Mouse (Mus musculus): Measurements from ENCODE around the gene Spg7. TPM values are rescaled to one million over a fixed set of nuclear protein-coding genes. Genes with fewer than 3 reads are reported as not detected.

The Spg7 gene
- polyA plus RNA-seq, 1 experiment from 2014 or later, result 77.3 TPM

DNA sequence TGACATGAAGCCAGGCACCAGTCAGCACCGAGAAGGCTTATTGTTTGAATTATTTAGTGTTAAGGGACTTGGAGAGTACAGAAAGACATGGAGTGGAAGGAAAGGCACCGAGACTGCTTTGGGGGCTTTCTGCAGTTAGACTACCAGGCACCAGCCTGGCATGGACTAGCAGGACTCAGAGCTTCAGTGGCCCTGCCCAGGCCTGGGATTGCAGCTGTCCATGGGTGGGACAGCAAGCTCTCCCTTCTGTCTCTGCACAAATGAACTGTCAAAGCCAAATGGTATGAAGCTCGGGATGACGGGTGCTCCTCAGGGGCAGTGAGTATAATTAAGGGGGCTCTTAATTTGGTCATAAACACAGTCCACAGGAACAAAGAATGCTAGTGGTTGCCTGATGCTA lies 1.3 kb downstream of the Spg7 start:
- Histone ChIP-seq H3K4me1 (replicated peaks) (peaks cover 26% of the 10 kb centered on the region), H3K9me3 (replicated peaks) (no peaks in the 10 kb centered on the region), H3K27ac (ENCODE audit: poor library complexity, severe bottlenecking) (peak overlapping the region; percentile 88; the same call in 1 of the 2 replicates), H3K36me3 (peaks cover 19% of the 10 kb centered on the region), H3K4me2 (peak overlapping the region; percentile 89), H3K27me3 (replicated peaks) (no peaks in the 10 kb centered on the region), H3K4me3 (peak overlapping the region; percentile 90), H3K9ac (peak overlapping the region; percentile 97)
- WGBS, result 85% methylated on average over 4 of the region's 4 CpGs
- ATAC-seq (ENCODE audit: insufficient number of reproducible peaks, low FRiP score), result no peak

DNA sequence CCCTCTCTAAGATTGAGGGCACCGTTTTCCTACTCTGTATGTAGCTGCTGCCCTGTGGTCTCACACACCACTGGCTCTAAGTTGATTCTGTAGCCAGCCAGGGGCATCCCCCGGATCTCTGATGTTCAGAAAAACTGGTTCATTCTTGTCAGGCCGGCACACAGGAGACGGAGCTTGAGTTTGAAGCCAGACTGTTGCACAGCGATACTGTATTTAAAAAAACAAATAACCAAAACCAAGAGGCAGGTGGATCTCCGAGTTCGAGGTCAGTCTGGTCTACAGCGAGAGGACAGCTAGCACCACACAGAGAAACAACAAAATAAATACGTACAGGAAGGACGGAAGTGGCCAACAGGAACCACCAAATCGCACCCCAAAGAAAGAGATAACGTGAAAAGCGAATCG lies 2.1 kb downstream of the Spg7 start:
- 2% methylated on average over 14 of the region's 14 CpGs for WGBS
- H3K36me3 ChIP-seq, result peaks cover 23% of the 10 kb centered on the region
- ATAC-seq (ENCODE audit: insufficient number of reproducible peaks, low FRiP score), result peak; percentile 9
- H3K4me2 ChIP-seq, result peak overlapping the region; percentile 89
- peak overlapping the region; percentile 97 for H3K9ac ChIP-seq
- H3K4me1 ChIP-seq (replicated peaks), result peaks cover 26% of the 10 kb centered on the region
- H3K9me3 ChIP-seq (replicated peaks), result no peaks in the 10 kb centered on the region
- peak overlapping the region; percentile 90 for H3K4me3 ChIP-seq
- peak overlapping the region; percentile 88 for H3K27ac ChIP-seq (ENCODE audit: poor library complexity, severe bottlenecking)
- H3K27me3 ChIP-seq (replicated peaks), result no peaks in the 10 kb centered on the region

DNA sequence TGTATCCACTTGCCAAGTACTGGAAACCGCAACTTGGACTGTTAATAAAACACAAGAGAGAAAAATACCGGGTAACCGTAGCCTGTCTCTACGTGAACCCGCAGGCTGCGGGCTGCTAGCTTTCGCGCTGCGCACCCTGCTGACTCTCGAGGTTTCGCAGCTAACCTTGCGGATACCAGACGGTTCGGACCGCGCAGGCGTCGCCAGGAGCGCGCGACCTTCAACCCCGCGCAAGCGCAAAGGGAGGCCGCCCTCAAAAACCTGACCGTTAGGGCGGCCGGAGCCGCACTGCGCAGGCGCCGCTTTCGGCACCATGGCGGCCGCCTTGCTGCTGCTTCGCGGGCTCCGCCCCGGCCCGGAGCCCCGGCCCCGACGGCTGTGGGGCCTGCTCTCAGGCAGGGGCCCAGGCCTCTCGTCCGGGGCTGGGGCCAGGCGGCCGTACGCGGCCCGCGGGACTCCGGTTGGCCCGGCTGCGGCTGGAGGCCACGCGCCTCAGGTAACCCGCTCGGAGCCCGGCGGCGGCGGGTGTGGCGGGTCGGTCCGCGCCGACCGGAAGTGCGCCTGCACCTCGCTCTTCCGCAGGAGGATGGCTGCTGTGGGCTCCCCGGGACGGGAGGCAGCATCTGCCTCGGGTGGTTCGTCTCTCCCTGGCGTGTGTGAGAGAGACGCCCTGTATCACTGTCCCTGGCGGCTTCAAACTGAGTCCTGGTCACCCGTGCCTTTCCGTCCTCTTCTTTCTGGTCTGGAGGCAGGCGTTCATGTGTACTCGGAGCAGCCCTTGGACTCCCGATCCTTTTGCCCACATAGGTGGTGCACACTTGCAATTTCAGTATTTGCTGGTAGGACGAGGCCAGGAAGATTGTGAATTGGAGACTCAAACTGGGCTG lies 2.7 kb downstream of the Spg7 start:
- Histone ChIP-seq H3K4me1 (replicated peaks) (peaks cover 26% of the 10 kb centered on the region), H3K27me3 (replicated peaks) (no peaks in the 10 kb centered on the region)
- WGBS, result under 1% methylated on average over 84 of the region's 84 CpGs

DNA sequence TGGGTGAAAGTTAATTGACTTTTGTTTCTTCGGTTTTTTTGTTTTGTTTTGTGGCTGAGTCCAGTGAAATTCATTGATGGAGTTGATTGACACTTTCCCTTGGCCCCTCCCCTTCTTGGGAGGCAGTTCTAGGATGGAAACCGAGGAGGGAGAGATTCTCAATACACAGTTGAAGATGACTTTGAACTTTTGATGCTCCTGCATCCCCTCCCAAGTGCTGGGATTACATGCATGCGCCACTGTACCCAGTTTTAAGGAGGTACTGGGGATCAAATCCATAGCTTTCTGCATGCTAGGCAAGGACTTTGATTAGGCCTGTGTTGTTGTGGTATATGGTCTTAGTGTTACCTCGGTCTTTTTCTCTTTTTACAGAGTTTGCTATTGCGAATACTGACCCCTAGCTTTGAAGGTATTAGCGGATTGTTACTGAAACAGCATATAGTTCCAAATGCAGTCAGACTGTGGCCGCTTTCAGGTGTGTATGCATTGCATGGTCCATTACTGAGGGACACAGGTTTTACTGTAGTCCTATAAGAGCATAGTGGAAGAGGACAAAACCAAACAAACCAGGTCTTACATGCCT lies 3.5 kb downstream of the Spg7 start:
- H3K36me3 ChIP-seq, result peaks cover 23% of the 10 kb centered on the region
- H3K9me3 ChIP-seq (replicated peaks), result no peaks in the 10 kb centered on the region
- H3K27ac ChIP-seq (ENCODE audit: poor library complexity, severe bottlenecking), result peak overlapping the region; percentile 92
- peaks cover 29% of the 10 kb centered on the region for H3K4me1 ChIP-seq (replicated peaks)
- peak overlapping the region; percentile 97 for H3K9ac ChIP-seq
- H3K27me3 ChIP-seq (replicated peaks), result no peaks in the 10 kb centered on the region
- ATAC-seq (ENCODE audit: insufficient number of reproducible peaks, low FRiP score), result no peak
- 39% methylated on average over 7 of the region's 7 CpGs for WGBS
- H3K4me3 ChIP-seq, result peak overlapping the region; percentile 90
- peak overlapping the region; percentile 89 for H3K4me2 ChIP-seq

More for the DNA sequence above, 2.7 kb downstream of the Spg7 start:
- Histone ChIP-seq H3K4me3 (peak overlapping the region; percentile 90), H3K9me3 (replicated peaks) (no peaks in the 10 kb centered on the region), H3K9ac (peak overlapping the region; percentile 97), H3K27ac (ENCODE audit: poor library complexity, severe bottlenecking) (peak overlapping the region; percentile 92), H3K4me2 (peak overlapping the region; percentile 89), H3K36me3 (peaks cover 23% of the 10 kb centered on the region)
- ATAC-seq (ENCODE audit: insufficient number of reproducible peaks, low FRiP score), result peak; percentile 98

DNA sequence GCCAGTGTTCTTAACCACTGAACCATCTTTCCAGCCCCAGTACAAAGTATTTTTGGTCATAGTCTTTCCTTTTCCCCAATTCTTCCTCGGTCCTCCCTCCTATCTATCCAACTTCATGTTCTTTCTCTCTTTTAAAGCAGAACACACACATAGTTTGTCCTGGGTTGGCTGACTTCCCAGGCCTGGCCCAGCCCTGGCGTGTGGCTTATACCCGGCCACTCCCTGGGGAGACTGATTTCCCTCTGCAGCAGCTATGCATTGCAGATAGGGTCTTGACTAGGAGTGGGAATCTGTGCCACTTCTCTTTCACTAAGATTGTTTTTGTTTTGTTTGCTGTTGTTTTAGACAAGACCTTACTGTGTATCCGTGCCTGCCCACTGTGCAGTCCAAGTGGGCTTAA lies 8.4 kb downstream of the Spg7 start:
- Histone ChIP-seq H3K9me3 (replicated peaks) (no peaks in the 10 kb centered on the region), H3K4me1 (replicated peaks) (peaks cover 22% of the 10 kb centered on the region), H3K4me3 (no peak overlapping the region), H3K9ac (no peak overlapping the region), H3K36me3 (peaks cover 65% of the 10 kb centered on the region), H3K27me3 (replicated peaks) (no peaks in the 10 kb centered on the region), H3K27ac (ENCODE audit: poor library complexity, severe bottlenecking) (no peak overlapping the region), H3K4me2 (no peak overlapping the region)
- no peak for ATAC-seq (ENCODE audit: insufficient number of reproducible peaks, low FRiP score)
- WGBS, result 52% methylated on average over 4 of the region's 4 CpGs

DNA sequence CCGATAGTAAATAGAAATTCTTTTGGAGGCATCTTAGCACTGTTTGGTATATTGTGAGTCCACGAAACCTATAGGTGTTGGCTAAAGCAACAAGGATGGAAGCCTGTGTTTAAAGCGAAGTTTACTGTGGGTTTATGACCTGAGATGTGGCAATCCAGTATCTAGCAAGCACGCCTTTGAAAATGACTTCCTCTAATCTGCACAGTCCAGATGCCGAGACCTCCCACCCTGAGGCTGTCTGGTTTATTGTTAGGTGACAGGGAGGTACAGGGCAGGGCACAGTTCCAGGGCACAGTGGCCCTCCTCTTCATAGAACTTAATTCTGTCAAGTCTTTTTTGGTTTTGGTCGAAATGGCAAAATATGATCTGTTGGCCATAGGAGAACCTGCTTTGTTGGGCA lies 14.5 kb downstream of the Spg7 start:
- no peak overlapping the region for H3K9ac ChIP-seq
- peaks cover 12% of the 10 kb centered on the region; the same call in 1 of the 2 replicates for H3K4me1 ChIP-seq (replicated peaks)
- H3K27ac ChIP-seq (ENCODE audit: poor library complexity, severe bottlenecking), result no peak overlapping the region
- H3K27me3 ChIP-seq (replicated peaks), result no peaks in the 10 kb centered on the region
- no peak overlapping the region for H3K4me2 ChIP-seq
- 68% methylated on average over 6 of the region's 6 CpGs for WGBS
- H3K4me3 ChIP-seq, result no peak overlapping the region
- H3K9me3 ChIP-seq (replicated peaks), result no peaks in the 10 kb centered on the region
- H3K36me3 ChIP-seq, result peaks cover 92% of the 10 kb centered on the region
- ATAC-seq (ENCODE audit: insufficient number of reproducible peaks, low FRiP score), result peak; percentile 48; the same call in 1 of the 2 replicates

DNA sequence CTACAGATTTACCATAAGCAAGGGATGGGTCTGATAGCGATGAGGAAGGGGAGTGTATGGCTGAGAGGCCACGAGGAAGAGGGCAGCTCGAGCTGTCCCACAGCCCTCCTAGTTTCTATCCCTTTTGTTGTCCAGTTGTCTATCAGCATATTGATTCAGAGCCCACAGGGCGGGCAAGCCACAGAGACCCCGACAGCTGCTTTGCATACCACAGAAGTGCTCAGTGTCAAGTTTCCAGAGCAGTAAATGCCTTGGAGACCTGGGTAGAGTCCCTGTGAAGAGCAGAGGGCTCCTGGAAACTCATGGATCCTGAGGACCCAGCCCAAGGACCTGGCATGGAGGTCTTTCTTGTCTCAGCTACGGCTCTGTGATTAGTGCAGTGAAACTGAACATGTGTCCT lies 20.3 kb downstream of the Spg7 start:
- H3K9me3 ChIP-seq (replicated peaks), result no peaks in the 10 kb centered on the region
- H3K4me3 ChIP-seq, result no peak overlapping the region
- peaks cover 93% of the 10 kb centered on the region for H3K36me3 ChIP-seq
- WGBS, result 79% methylated on average over 6 of the region's 6 CpGs
- no peak overlapping the region for H3K27ac ChIP-seq (ENCODE audit: poor library complexity, severe bottlenecking)
- H3K4me1 ChIP-seq (replicated peaks), result no peaks in the 10 kb centered on the region
- no peak overlapping the region for H3K9ac ChIP-seq
- H3K27me3 ChIP-seq (replicated peaks), result no peaks in the 10 kb centered on the region
- ATAC-seq (ENCODE audit: insufficient number of reproducible peaks, low FRiP score), result no peak
- H3K4me2 ChIP-seq, result no peak overlapping the region

DNA sequence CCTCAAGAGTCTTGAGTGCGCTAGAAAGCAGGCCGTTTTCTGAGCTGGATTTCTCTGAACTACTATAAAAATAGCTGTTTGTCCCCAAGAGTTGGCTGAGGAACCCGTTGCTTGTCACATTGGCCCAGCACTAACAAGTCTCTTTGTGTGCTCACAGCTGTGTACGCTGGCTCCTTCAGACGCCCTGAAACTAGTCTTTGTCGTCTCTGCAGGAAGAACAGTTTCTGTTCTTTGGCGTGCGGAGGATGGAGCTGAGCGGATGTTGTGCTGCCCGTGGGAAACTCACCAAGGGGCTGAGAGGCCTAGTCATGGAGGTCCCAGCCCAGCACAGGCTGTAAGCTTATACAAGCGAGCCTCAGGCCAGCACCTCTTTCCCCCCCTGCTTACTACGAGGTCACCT lies 20.9 kb downstream of the Spg7 start:
- Histone ChIP-seq H3K9ac (no peak overlapping the region), H3K36me3 (peaks cover 95% of the 10 kb centered on the region), H3K4me3 (no peak overlapping the region), H3K4me1 (replicated peaks) (no peaks in the 10 kb centered on the region), H3K27ac (ENCODE audit: poor library complexity, severe bottlenecking) (no peak overlapping the region), H3K27me3 (replicated peaks) (no peaks in the 10 kb centered on the region), H3K4me2 (no peak overlapping the region), H3K9me3 (replicated peaks) (no peaks in the 10 kb centered on the region)
- WGBS, result 89% methylated on average over 12 of the region's 12 CpGs
- no peak for ATAC-seq (ENCODE audit: insufficient number of reproducible peaks, low FRiP score)

DNA sequence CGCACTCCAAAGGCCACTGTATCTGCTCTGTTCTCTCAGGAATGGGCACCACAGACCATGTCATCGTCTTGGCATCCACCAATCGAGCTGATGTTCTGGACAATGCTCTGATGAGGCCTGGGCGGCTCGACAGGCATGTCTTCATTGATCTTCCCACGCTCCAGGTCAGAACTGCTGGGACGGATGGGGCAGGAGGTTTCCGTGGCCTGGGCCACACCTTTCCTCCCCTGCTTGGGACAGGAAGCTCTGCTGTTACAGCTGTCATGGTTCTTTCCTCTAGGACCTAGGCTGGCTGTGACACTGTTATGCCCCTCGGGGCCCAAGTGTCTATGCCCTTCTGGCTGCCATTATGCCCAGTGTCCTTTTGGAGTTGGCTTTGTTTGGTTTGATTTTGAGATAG lies 24.5 kb downstream of the Spg7 start:
- Histone ChIP-seq H3K9ac (no peak overlapping the region), H3K27ac (ENCODE audit: poor library complexity, severe bottlenecking) (no peak overlapping the region), H3K4me3 (no peak overlapping the region), H3K9me3 (replicated peaks) (no peaks in the 10 kb centered on the region), H3K4me1 (replicated peaks) (no peaks in the 10 kb centered on the region), H3K27me3 (replicated peaks) (no peaks in the 10 kb centered on the region), H3K36me3 (peaks cover 96% of the 10 kb centered on the region), H3K4me2 (no peak overlapping the region)
- no peak for ATAC-seq (ENCODE audit: insufficient number of reproducible peaks, low FRiP score)
- WGBS, result 73% methylated on average over 9 of the region's 9 CpGs

DNA sequence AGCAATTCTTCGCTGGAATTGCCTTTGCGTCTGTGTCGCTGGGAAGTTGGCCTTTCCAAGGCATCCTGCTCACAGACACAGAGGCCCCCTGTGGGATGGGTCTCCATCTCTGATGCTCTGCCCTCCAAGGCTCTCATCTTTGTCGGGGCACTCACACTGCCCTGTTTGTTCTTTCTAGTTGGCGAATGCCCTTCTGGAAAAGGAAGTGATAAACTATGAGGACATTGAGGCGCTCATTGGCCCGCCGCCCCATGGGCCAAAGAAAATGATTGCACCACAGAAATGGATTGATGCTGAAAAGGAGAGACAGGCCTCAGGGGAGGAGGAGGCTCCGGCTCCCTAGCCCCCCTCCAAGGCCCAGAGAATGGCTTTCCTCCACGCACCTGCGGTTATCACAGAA lies 34.5 kb downstream of the Spg7 start:
- H3K36me3 ChIP-seq, result peaks cover 50% of the 10 kb centered on the region
- 88% methylated on average over 11 of the region's 11 CpGs for whole genome bisulfite sequencing

DNA sequence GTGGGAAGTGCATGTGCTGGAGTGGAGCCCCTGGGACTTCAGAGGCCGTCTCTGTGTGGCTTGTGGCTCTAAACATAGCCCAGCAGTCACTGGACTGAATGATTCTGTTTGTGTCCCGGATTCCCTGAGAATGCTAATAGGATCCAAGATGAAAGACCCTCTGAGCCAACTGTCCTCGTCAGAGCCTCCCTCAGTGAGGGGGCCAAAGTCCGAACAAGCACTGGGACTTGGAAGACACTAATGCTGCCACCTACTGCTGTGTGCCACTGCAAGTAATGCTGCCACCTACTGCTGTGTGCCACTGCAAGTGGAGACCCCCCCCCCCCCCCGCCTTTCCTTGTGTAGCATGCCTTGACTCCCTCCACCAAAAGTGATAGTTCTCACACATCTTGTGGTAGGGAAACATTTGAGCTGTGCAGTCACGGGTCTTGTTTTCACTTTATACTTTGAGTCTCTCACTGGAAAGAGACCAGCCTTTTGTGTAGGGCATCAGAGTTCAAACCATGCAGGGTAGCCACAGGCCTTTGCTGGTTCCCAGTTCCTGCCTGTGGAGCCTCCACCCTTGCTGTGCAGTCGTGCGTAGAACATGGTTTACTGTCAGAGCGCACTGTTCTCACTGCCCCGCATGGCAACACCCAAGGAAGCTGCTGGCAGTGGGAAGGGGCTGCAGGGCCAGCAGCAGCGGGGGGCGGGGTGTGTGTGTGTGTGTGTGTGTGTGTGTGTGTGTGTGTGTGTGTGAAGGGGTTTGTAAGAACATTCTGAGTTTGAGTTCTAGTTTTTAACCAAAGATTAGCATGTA lies 35.2 kb downstream of the Spg7 start:
- H3K4me1 ChIP-seq (replicated peaks), result peaks cover 4% of the 10 kb centered on the region; the same call in 1 of the 2 replicates
- 76% methylated on average over 12 of the region's 12 CpGs for WGBS
- no peak overlapping the region for H3K9ac ChIP-seq

More for the DNA sequence above, 34.5 kb downstream of the Spg7 start:
- H3K4me2 ChIP-seq, result no peak overlapping the region
- no peaks in the 10 kb centered on the region for H3K27me3 ChIP-seq (replicated peaks)
- no peak overlapping the region for H3K27ac ChIP-seq (ENCODE audit: poor library complexity, severe bottlenecking)
- no peak overlapping the region for H3K4me3 ChIP-seq
- peaks cover 4% of the 10 kb centered on the region; the same call in 1 of the 2 replicates for H3K4me1 ChIP-seq (replicated peaks)
- no peaks in the 10 kb centered on the region for H3K9me3 ChIP-seq (replicated peaks)
- no peak for ATAC-seq (ENCODE audit: insufficient number of reproducible peaks, low FRiP score)
- H3K9ac ChIP-seq, result no peak overlapping the region

More for the DNA sequence above, 35.2 kb downstream of the Spg7 start:
- Histone ChIP-seq H3K27ac (ENCODE audit: poor library complexity, severe bottlenecking) (no peak overlapping the region), H3K27me3 (replicated peaks) (no peaks in the 10 kb centered on the region), H3K4me2 (no peak overlapping the region), H3K9me3 (replicated peaks) (no peaks in the 10 kb centered on the region), H3K4me3 (no peak overlapping the region), H3K36me3 (peaks cover 48% of the 10 kb centered on the region)
- no peak for ATAC-seq (ENCODE audit: insufficient number of reproducible peaks, low FRiP score)
